Mouse (Mus musculus): ENCODE data around the gene Ccdc150. TPM values are rescaled to one million over a fixed set of nuclear protein-coding genes. Genes with fewer than 3 reads are reported as not detected.

The Ccdc150 gene
- 0.23 TPM for polyA plus RNA-seq (2017; shearing (Covaris generic))

DNA sequence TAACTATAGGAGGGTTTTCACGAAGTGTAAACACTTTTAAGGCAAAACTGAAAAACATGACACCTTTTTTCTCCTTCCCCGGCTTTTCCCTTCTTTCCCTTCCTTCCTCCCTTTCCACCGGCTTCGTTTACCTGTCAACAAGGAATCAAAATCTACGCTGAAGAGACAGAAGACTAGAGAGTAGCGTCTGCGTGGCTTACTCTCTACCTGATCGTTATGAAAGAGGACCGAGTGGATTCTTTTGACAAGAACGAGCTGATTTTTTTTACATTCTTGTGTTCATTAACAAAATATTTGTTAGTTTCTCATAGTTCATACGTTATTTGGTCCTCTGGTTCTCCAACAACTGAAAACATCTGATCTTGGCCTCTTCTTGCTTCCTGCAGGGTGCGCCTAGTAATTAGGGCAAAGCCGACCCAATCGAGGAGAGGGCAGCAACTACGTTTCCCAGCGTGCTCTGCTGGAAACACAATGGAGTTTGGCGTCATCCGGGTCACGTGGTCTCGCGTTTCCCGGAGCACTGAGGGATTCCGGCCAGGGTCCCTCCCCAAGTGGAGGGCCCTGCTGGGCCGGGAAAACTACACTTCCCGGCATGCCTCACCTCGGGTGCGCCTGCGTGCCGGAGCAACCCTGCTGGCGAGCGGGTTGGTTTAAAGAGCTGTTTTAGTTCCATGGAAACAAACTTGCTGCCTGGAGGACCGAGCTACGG, at the start of gene Ccdc150:
Gene Ccdc150 (plus strand): TSS at position 526 of the 709 bp plus-strand sequence.

Other genes with a start within 250 kb of the Ccdc150 start
- not detected for gene Hecw2, start 55.5 kb upstream of the Ccdc150 start, polyA plus RNA-seq (2017; shearing (Covaris generic))
- gene Gtf3c3, start 188.3 kb downstream of the Ccdc150 start, polyA plus RNA-seq (2017; shearing (Covaris generic)), result 19.7 TPM